Mouse (Mus musculus) adrenal gland, postnatal 25 days (tissue): ENCODE data around the gene Rps6ka5. TPM values are rescaled to one million over a fixed set of nuclear protein-coding genes. Genes with fewer than 3 reads are reported as not detected.

ENCODE experiments used
- DNase-seq: peaks from one replicate; pipeline ENCODE4 v3.0.0; 2021; ENCODE audit warnings: mixed read lengths
- total RNA-seq: library from RNA; stranded (reverse); gene quantifications from 2 replicates; pipeline ENCODE4 v1.2.3, GENCODE M21; 2021

Rps6ka5 gene
- total RNA-seq, 1 experiment from 2014 or later = 11.5 TPM

GRCm38 (mm10) chr12:100594700-100595099, 132.1 kb downstream of the Rps6ka5 start:
- no peak for DNase-seq

DNA sequence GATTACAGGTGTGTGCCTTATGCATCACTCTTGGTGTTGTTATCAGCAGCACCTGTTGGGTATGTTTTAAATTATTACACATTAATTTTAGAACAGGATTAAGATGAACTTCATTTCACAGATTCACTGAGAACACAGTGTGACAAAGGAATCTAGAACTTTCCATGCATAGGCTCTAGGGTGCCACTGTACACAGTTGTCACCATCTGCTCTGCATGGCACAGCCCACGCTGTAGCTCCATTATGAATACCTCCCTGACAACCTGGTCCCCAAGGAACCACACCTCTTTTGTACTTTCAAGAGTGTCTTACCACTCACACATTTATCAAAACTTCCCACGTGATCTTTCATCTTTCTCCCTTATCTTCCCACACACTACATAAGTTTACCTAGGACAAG, 140.2 kb downstream of the Rps6ka5 start:
- DNase-seq = no peak

GRCm38 (mm10) chr12:100579221-100579620, 147.6 kb downstream of the Rps6ka5 start:
- DNase-seq = no peak

- no peak for DNase-seq
Measured at GRCm38 (mm10) chr12:100578291-100578690, 148.5 kb downstream of the Rps6ka5 start.

GRCm38 (mm10) chr12:100575739-100576138, 151.0 kb downstream of the Rps6ka5 start:
- no peak for DNase-seq

DNA sequence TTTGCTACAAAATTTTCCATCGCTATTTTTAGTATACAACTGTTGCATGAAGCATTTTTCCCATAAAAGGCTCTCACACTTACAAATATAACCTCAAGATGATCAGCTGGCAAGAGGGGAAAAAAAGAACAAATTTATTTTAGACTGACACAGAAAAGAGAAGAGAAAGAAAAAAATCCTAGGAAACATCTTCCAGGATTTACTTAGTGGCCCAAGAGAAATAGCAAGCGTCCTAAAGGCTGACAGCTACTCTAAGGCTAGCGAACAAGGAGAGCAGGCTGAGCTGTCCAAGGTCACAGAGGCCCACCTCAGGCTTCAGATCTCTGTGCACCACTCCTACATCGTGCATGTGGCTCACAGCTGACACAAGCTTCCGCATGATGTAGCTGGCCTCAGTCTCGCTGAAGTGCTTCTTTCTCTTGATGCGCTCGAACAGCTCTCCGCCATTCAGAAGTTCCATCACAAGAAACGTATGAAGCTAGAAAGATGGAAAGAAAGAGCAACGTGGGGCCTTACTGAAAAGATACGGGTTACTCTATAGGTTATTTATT, 156.2 kb downstream of the Rps6ka5 start:
- DNase-seq = no peak

DNA sequence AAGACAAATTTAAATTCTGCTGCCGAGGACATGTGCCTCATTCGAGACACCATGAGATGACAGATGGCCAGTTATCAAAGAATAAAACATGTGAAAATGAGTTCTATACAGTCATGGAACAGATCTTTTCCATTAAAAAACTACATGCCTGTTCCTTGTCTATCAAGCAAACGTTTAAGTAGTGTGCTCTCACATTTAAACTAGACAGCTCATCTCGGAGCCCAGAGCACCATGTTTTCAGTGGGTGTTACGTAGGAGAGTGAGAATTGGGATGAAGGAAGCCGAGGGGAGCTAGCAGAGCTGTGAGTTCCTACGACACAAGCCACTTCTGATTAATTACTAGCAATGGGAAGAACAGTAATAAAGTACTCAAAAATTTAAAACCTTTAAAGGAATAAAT, 158.0 kb downstream of the Rps6ka5 start:
- no peak for DNase-seq

- no peak for DNase-seq
Measured at GRCm38 (mm10) chr12:100568105-100568504, 158.7 kb downstream of the Rps6ka5 start.

DNA sequence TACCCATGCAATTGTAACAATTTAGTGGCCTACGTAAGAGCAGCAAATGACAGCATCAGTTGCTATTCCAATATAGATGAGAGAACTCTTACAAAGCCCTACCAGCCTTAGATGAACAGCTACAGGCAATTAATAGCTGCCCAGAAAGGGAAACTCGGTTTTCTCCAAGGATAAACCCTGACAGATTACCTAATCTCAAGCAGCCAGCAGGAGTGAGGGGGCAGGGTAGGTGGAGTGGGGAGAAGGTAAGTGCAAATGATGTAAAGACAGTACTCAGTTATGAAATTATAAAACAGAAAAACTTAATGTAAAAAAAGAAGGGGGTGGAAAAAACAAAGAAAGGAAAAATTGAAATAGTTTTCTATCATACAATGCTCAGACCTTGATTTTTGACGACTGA, 159.2 kb downstream of the Rps6ka5 start:
- no peak for DNase-seq

GRCm38 (mm10) chr12:100553675-100554074, 173.1 kb downstream of the Rps6ka5 start:
- no peak for DNase-seq

DNA sequence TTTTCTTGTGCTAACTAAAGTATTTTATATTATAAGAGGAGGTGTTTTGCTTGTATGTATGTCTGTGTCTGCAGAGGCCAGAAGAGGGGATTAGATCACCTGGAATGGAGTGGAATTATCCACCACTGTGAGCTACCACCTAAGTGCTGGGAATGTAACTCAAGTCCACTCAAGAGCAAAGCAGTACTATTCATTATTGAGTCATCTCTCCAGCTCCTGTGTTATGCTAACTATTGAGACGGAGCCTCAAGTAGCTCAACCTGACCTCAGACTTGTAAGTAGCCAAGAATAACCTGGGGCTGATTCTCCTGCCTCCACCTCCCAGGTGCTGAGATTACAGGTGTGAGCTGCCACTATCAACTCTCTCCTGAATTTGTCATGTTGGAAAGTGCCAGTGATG, 174.8 kb downstream of the Rps6ka5 start:
- DNase-seq = no peak

DNA sequence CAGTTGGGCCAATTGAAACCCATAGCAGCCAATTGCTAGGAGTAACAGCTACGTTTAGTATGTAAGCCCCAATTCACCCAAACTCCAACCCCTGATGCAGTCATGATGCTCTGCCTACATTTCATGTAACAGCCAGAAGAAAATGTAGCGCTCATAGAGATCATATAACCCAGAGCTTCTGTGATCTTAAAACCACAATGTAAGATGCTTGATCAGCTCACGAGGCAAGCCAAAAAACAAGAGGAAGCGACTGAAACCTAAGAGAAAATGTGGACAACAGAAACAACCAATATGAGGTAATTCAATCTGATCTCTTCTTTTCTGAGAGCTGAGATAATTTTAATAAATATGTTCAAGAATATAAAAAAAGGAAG, 182.6 kb downstream of the Rps6ka5 start:
- DNase-seq = no peak

DNA sequence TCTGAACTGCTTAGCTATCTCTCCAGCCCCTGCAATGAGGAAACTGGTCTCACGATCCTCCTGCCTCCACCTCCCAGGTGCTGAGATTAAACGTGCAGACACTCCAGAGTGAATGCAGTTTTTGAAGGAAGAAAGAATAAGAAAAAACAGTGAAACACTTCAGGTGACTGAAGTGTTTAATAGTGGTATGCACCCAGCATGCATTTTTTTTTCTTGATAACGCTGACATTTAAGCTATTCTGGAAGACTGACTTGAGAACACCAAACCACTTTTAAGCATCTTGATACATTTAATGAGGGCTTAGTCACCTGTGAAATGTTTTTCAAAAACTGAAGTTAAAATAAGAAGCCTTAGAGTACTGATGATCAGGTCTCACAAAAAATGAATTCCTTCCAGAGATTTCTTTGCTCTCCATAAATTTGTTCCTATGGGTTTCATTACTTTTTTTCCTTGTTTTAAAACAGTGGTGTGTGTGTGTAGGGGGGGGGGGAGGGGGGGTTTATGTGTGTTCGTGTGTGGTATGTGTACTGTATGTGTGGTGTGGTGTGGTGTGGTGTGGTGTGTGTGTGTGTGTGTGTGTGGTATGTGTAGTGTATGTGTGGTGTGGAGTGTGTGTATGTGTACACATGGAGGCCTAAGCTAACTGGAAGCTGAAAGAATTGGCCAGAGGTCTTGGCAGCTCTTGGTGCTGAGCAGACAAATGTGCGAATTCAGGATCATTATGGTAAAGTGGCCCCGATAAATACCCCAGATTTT, 183.2 kb downstream of the Rps6ka5 start:
- DNase-seq = no peak

DNA sequence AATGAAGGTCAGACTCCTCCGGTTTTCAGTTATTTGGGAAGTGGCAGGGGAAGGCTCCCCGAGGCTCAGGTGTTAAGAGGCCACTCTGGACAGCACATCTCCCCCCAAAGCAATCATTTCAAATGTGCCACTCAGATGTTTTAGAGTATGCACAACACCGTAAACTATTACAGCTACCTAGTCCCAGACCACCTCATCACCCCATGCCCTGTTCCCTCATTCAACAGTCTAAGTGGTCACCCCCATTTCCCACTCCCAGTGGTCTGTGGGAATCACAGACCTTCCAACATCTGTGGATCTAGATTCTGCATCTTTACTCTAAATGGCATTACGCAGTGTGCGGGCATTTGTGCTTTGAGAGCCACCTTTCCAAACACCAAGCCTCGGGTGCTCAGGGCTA, 184.3 kb downstream of the Rps6ka5 start:
- no peak for DNase-seq

DNA sequence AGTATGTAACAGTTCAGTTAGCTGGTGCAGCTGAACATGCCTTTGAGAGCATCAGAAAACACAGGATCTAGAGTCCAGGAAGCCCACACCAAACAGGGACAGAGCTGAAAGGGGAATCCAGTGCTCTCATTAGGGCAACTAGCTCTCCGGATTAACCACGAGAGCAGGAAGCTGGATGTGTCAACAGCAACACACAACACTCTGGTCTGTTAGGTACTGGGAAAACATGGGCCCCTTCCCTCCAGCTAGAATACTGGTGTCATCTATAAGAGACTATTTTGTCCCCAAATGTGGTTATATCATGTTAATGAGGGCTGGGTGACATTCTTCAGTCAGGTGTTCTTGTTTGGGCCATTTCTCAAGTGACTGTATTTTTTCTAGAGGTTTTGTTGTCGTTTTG, 184.7 kb downstream of the Rps6ka5 start:
- no peak for DNase-seq

DNA sequence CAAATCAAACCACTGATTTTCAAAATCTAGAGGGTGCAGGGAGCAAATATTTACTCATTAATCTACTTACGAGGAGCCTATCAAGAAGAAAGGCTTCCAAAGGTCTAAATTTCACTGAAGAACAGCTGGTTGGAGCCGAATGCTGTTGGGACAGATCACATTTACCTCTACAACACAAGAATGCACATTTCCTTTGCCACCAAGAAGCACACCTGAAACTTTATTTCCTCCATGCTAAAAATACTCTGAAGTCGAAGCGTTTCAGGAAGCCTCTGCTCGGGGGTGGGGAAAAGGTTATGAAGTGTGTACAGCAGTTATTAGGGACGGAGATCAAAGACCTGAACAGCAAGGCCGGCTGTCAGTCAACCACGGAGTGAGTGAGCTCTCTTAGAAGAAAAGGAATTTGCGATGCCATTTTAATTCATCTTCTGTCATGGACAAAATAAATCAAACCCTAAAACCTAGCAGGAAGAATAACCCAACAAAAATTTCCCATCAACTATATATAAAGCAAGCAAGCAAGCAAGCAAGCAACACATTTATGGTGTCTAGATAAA, 187.5 kb downstream of the Rps6ka5 start:
- no peak for DNase-seq

- DNase-seq = no peak
Measured at GRCm38 (mm10) chr12:100538445-100539157, 188.2 kb downstream of the Rps6ka5 start.

- no peak for DNase-seq
Measured at GRCm38 (mm10) chr12:100537091-100537490, 189.7 kb downstream of the Rps6ka5 start.

- no peak for DNase-seq
Measured at GRCm38 (mm10) chr12:100535028-100535427, 191.8 kb downstream of the Rps6ka5 start.

DNA sequence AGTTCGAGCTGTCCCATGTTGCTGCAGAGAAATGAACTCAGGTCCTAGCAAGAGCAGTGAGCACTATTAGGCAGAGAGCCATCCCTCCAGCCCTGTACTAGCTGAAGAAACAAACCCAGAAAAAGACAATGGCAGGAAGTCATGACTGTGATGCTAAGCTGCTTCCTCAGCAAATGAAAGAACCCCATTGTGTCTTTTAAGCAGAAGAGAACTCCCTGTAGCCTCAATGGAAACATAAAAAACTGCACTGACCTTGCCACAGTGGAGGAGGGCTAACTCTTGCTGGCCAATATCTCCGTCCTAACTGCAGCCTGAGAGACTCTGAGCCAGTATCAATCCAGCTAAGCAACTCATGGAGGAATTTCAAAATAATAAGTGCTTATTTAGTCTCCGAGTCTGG, 192.8 kb downstream of the Rps6ka5 start:
- no peak for DNase-seq

- DNase-seq = no peak
Measured at GRCm38 (mm10) chr12:100533209-100533608, 193.6 kb downstream of the Rps6ka5 start.

DNA sequence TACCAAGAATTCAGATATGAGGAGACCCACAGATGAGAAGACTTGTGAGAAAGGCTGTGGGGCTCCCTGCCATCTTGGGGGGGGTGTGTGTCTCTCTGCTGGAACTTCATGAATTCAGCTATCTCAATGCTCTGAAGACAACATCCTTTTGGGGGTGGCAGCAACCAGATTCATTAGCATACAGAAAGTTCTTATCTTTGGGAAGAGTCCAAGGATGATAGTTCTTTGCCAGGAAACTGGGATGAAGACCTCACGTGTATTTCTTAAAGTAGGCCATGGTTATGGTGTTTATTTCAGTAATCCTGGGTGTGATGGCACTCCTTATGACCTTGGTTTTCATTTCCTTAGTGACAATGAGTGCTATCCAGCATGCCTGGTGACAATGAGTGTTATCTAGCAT, 195.0 kb downstream of the Rps6ka5 start:
- no peak for DNase-seq

GRCm38 (mm10) chr12:100530871-100531270, 195.9 kb downstream of the Rps6ka5 start:
- no peak for DNase-seq
